Mouse (Mus musculus): ENCODE results near the gene Rbm38.

GRCm38 (mm10) chr2:172990161-172990560 is 30.1 kb upstream of the Rbm38 start:
- TF ChIP-seq CTCF (IDR thresholded peaks at IDR 0.05; ENCODE audit: low read depth, low read length): no peak
- TF ChIP-seq POLR2A (IDR thresholded peaks at IDR 0.05; ENCODE audit: borderline replicate concordance, low read depth, low read length): no peak
